11 mouse cellular contexts compared by ENCODE assay signal in genomic region chr2:122780447-122780846, GRCm38 (mm10).
"Had no signal": no experiment of that assay in that cellular context is flagged by ENCODE, and none has a peak within 500 bp of the region (broad histone marks: within the 10 kb centered on the region; RNA-seq: fewer than 3 reads in every experiment).

No protein-coding gene starts in this region.

- H3K9ac ChIP-seq: limb, embryonic 12.5 days; neural tube, embryonic 12.5 days had no signal

- DNase-seq: kidney, adult 2 months; kidney, postnatal 25 days; layer of hippocampus, postnatal 36 days; midbrain, embryonic 14.5 days; spleen, adult 18-20 months; thymus, adult 18-20 months; thymus, postnatal 14 days had no signal

- H3K4me1 ChIP-seq: limb, embryonic 12.5 days; midbrain, embryonic 10.5 days; neural tube, embryonic 12.5 days had no signal

- H3K9me3 ChIP-seq: limb, embryonic 12.5 days; midbrain, embryonic 10.5 days; neural tube, embryonic 12.5 days had no signal

- H3K36me3 ChIP-seq: limb, embryonic 12.5 days; midbrain, embryonic 10.5 days; neural tube, embryonic 12.5 days had no signal

- H3K27ac ChIP-seq: limb, embryonic 12.5 days; midbrain, embryonic 10.5 days; neural tube, embryonic 12.5 days had no signal

- H3K4me2 ChIP-seq: limb, embryonic 12.5 days; liver, embryonic 11.5 days; neural tube, embryonic 12.5 days had no signal

- H3K4me3 ChIP-seq: limb, embryonic 12.5 days; midbrain, embryonic 10.5 days; neural tube, embryonic 12.5 days had no signal

- H3K27me3 ChIP-seq: limb, embryonic 12.5 days; neural tube, embryonic 12.5 days had no signal
